ENCODE assay signal across 11 mouse cellular contexts in genomic region chr7:44676611-44677010, GRCm38 (mm10). TPM values are rescaled to one million over a fixed set of nuclear protein-coding genes. Genes with fewer than 3 reads are reported as not detected.
DNase-seq lines count a peak whose midpoint lies in the region; ATAC-seq and TF ChIP-seq lines count a peak whose summit lies in the region.
"Had no signal": no experiment of that assay in that cellular context is flagged by ENCODE, and none has a peak within 500 bp of the region (broad histone marks: within the 10 kb centered on the region; RNA-seq: fewer than 3 reads in every experiment).

No protein-coding gene starts in this region.

- DNase-seq in hindbrain, embryonic 14.5 days (ENCODE audit: low spot score), result peak; percentile 36
- DNase-seq in brain, embryonic 14.5 days (ENCODE audit: low read depth), result peak; percentile 60
- peak; percentile 40 to 81 for DNase-seq in layer of hippocampus, postnatal 14 days (ENCODE audit: low spot score in 2 of 2)
- DNase-seq in thymus, postnatal 0 days (ENCODE audit: low spot score), result no peak
- no peak for DNase-seq in testis, postnatal 10 days (ENCODE audit: low spot score)
- no peak for DNase-seq in urinary bladder, adult 18-20 months (ENCODE audit: low spot score in 2 of 2)

- no peak for TF ChIP-seq POLR2A in brain, embryonic 14.5 days (IDR thresholded peaks at IDR 0.05; ENCODE audit: borderline replicate concordance, extremely low read depth, insufficient read depth, insufficient read length, poor library complexity, severe bottlenecking)
- TF ChIP-seq POLR2A in cortical plate, adult 2 months (IDR thresholded peaks at IDR 0.05; ENCODE audit: extremely low read depth, insufficient read depth, low read length), result no peak

- H3K27ac ChIP-seq in hindbrain, embryonic 14.5 days, result no peak overlapping the region
- H3K27ac ChIP-seq in hindbrain, embryonic 12.5 days, result no peak overlapping the region
- peak overlapping the region; percentile 60; the same call in 1 of the 2 replicates for H3K27ac ChIP-seq in cortical plate, adult 2 months (ENCODE audit: insufficient read depth, low read length)
- H3K27ac ChIP-seq: forebrain, embryonic 13.5 days had no signal

- 0 out of 2 replicates have a peak, but pooled peaks cover 2% of the 10 kb centered on the region for H3K27me3 ChIP-seq in hindbrain, embryonic 14.5 days (ENCODE audit: control insufficient read depth, insufficient read depth, low read length)
- H3K27me3 ChIP-seq in hindbrain, embryonic 12.5 days, result peaks cover 16% of the 10 kb centered on the region; the same call in 1 of the 2 replicates
- H3K27me3 ChIP-seq: forebrain, embryonic 13.5 days had no signal

- 53% methylated on average over 2 of the region's 2 CpGs for WGBS in hindbrain, embryonic 14.5 days
- 58% methylated on average over 2 of the region's 2 CpGs for WGBS in hindbrain, embryonic 12.5 days

- H3K4me1 ChIP-seq in hindbrain, embryonic 14.5 days (replicated peaks; ENCODE audit: control insufficient read depth, insufficient read depth, low read length), result 0 out of 2 replicates have a peak, but pooled peaks cover under 1% of the 10 kb centered on the region
- H3K4me1 ChIP-seq in hindbrain, embryonic 12.5 days, result no peaks in the 10 kb centered on the region
- H3K4me1 ChIP-seq in cortical plate, adult 2 months (ENCODE audit: control insufficient read depth, insufficient read depth, low read length), result no peaks in the 10 kb centered on the region

- H3K36me3 ChIP-seq in hindbrain, embryonic 14.5 days (replicated peaks; ENCODE audit: control insufficient read depth, insufficient read depth), result no peaks in the 10 kb centered on the region
- no peaks in the 10 kb centered on the region for H3K36me3 ChIP-seq in hindbrain, embryonic 12.5 days

- 0 out of 2 replicates have a peak, but pooled peaks cover 4% of the 10 kb centered on the region for H3K9me3 ChIP-seq in hindbrain, embryonic 14.5 days (ENCODE audit: control insufficient read depth, low read length)
- H3K9me3 ChIP-seq in hindbrain, embryonic 12.5 days (replicated peaks), result 0 out of 2 replicates have a peak, but pooled peaks cover 5% of the 10 kb centered on the region
- H3K9me3 ChIP-seq: forebrain, embryonic 13.5 days had no signal

- TF ChIP-seq CTCF in brain, embryonic 14.5 days (IDR thresholded peaks at IDR 0.05; ENCODE audit: borderline replicate concordance, extremely low read depth, insufficient read depth, insufficient read length), result no peak
- TF ChIP-seq CTCF in cortical plate, adult 2 months (IDR thresholded peaks at IDR 0.05; ENCODE audit: extremely low read depth, insufficient read depth, low read length), result no peak

- H3K4me3 ChIP-seq in hindbrain, embryonic 14.5 days (replicated peaks; ENCODE audit: low read length), result no peak overlapping the region
- no peak overlapping the region for H3K4me3 ChIP-seq in hindbrain, embryonic 12.5 days
- no peak overlapping the region for H3K4me3 ChIP-seq in cortical plate, adult 2 months (ENCODE audit: insufficient read depth, low read length)
- H3K4me3 ChIP-seq: forebrain, embryonic 13.5 days had no signal

- H3K9ac ChIP-seq in hindbrain, embryonic 14.5 days, result no peak overlapping the region
- no peak overlapping the region for H3K9ac ChIP-seq in hindbrain, embryonic 12.5 days
- H3K9ac ChIP-seq: forebrain, embryonic 13.5 days had no signal

- ATAC-seq in hindbrain, embryonic 14.5 days (ENCODE audit: low FRiP score), result no peak
- no peak for ATAC-seq in hindbrain, embryonic 12.5 days (ENCODE audit: low FRiP score)
- ATAC-seq: forebrain, embryonic 13.5 days had no signal

- no peak overlapping the region for H3K4me2 ChIP-seq in hindbrain, embryonic 14.5 days (replicated peaks)
- no peak overlapping the region for H3K4me2 ChIP-seq in hindbrain, embryonic 12.5 days (replicated peaks)
- H3K4me2 ChIP-seq: forebrain, embryonic 13.5 days had no signal

RNA-seq across cellular contexts. Expression of gene Myh14, which starts 6.0 kb away (rescaled TPM):
- 4.2 and 5.0 TPM in 2 replicates for polyA plus RNA-seq in hindbrain, embryonic 14.5 days (2014; fragmentation: Nextera tagmentation; extraction: Ambion mirVana)
- 3.9 and 4.3 TPM in 2 replicates for polyA plus RNA-seq in hindbrain, embryonic 12.5 days (2016; fragmentation: Nextera tagmentation; extraction: Ambion mirVana)
- 0.72 and 1.8 TPM in 2 replicates for polyA plus RNA-seq in brain, embryonic 14.5 days (2012; rRNA removed)
- polyA plus RNA-seq in cortical plate, adult 2 months (2012; rRNA removed), result 15.9 and 17.4 TPM in 2 replicates
- total RNA-seq in layer of hippocampus, postnatal 14 days (2021), result 10 to 100 TPM; 20.9 to 24.6 TPM
- polyA plus RNA-seq in thymus, postnatal 0 days (2015; fragmentation: Nextera tagmentation; extraction: Ambion mirVana), result 0.66 and 1.0 TPM in 2 replicates

RNA-seq across cellular contexts. Expression of gene Izumo2, which starts 31.9 kb away (rescaled TPM):
- not detected in 2 replicates for polyA plus RNA-seq in hindbrain, embryonic 14.5 days (2014; fragmentation: Nextera tagmentation; extraction: Ambion mirVana)
- not detected in 2 replicates for polyA plus RNA-seq in hindbrain, embryonic 12.5 days (2016; fragmentation: Nextera tagmentation; extraction: Ambion mirVana)
- polyA plus RNA-seq in brain, embryonic 14.5 days (2012; rRNA removed), result not detected in 2 replicates
- polyA plus RNA-seq in cortical plate, adult 2 months (2012; rRNA removed), result not detected in 2 replicates
- not detected for total RNA-seq in layer of hippocampus, postnatal 14 days (2021)
- polyA plus RNA-seq in thymus, postnatal 0 days (2015; fragmentation: Nextera tagmentation; extraction: Ambion mirVana), result not detected in 2 replicates
- total RNA-seq: left cerebral cortex, postnatal 10 days had no signal
- polyA plus RNA-seq: forebrain, embryonic 13.5 days; small intestine, adult 2 months had no signal

Comparison
In these comparisons a context has a peak if more than half of its experiments do, and no peak if none do; other contexts are left out.
1. DNase-seq: peak in hindbrain, embryonic 14.5 days (single experiment), brain, embryonic 14.5 days (single experiment) and layer of hippocampus, postnatal 14 days (2 of 2); none in thymus, postnatal 0 days (single experiment), testis, postnatal 10 days (single experiment) and urinary bladder, adult 18-20 months (0 of 2).